Mouse (Mus musculus) right cerebral cortex, adult 2 months (tissue): ENCODE measurements at regions not wholly inside any gene's neighbourhood (a gene's known extent, or its start where the extent isn't known, plus 50 kb on each side); places are given as distances from the start of the nearest gene placed in this dataset.

ENCODE experiments used
- DNase-seq, 2 experiments: peaks; one replicate each; pipeline ENCODE4 v3.0.0; 2021 to 2022; ENCODE audit warnings: low spot score in 2 of 2

DNA sequence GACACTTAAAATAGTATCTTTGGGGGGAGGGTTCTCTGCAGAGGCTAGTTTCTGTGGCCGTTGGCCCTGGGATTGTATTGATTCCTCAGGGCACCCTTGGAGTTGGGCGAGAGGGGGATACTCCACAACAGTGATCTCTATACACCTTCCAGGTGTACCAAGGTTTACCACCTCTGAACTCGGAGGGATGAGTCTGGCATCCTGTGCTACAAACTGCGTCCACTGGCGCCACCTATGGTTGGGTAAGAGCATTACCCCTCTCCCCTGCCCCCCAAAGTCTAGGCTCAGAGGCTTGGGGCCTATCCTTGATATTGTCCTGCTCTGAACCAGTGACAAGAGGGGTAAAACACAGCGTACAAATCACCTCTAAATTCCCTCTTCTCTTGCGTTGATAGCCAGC, 62.2 kb downstream of the Gm17728 start:
- DNase-seq: no peak

- DNase-seq: no peak
Observed at GRCm38 (mm10) chr17:9484566-9484965, 62.7 kb downstream of the Gm17728 start.

DNA sequence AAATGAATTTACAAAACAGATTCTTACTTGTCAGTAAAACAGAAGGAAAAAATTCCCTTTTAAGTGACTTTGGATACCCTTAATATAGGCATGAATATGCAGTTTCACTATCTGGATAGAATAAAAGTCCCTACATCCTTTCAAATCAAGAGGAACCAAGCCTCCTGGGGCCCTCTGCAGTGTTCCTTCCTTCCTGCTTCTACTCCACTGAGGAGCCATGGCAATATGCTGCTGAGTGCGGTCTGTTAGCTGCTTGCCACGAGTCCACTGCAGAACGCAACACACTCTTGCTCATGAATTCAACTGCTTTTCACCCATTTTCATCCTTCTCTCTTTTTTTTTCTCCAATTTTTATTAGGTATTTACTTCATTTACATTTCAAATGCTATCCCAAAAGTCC, 107.5 kb downstream of the Gm17728 start:
- no peak for DNase-seq

DNA sequence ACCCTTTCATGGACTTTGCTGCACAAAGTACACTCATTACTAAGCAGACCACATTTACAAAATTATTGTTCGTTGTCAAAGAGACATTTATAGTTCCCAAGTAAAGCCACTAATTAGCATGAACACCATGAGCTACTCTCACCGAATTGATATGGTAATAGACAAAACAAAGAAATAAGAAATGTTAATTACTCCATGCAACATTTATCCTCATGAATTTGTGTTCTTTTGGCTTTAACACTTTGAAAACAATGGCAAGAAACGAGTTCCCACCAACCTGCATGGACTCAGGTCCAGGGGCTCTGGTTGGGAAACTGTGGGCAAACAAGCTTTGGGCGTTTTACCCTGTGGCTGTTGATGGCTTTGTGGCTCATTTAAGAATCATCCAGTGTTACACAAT, 114.2 kb downstream of the Gm17728 start:
- DNase-seq: no peak

DNA sequence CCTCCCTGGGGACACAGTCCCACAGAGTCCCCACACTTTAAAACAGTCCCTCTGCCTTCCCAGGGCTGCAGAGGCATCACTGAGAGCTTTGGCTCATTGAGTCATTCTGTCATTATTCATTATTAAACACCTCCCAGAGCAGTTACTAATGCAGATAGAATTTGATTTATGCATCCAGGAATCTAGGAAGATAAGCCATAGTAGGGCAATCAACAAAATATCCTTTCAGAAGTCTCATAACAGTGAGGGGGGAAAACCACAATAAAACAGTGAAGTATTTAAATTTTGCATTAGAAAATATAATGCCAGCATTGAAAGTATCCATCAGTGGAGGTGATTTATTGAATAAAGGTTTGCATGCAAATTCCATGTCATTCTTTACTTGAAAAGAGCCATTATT, 116.5 kb downstream of the Gm17728 start:
- DNase-seq: no peak

GRCm38 (mm10) chr17:9540156-9540555, 118.3 kb downstream of the Gm17728 start:
- DNase-seq: no peak

GRCm38 (mm10) chr17:9543224-9543797, 121.5 kb downstream of the Gm17728 start:
- DNase-seq: no peak

- DNase-seq: no peak
Observed at GRCm38 (mm10) chr17:9557544-9557943, 112.0 kb downstream of the Pabpc6 start.

GRCm38 (mm10) chr17:9566846-9567245, 102.7 kb downstream of the Pabpc6 start:
- DNase-seq: no peak

GRCm38 (mm10) chr17:9579401-9580371, 89.8 kb downstream of the Pabpc6 start:
- DNase-seq: peak; percentile 12 to 26

GRCm38 (mm10) chr17:9598131-9598530, 71.4 kb downstream of the Pabpc6 start:
- DNase-seq: no peak

DNA sequence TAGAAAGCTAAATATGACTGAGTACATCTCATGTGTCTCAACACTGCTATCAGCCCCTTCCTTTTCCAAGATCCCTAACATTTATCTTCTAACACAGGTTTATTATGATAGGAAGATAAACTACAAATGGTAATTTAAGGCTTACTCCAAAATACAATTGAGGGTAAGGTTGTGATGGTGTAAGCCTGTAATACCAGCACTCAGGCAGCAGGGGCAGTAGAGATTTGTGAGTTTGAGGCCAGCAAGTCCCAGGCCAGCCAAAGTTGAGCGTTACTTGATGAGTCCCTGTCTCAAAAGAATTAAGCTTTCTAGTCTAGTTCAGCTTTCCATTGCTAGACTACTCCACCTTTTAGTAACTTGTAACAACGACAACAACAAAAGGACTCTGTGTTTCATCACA, 69.1 kb downstream of the Pabpc6 start:
- no peak for DNase-seq
